Mouse (Mus musculus) brain, embryonic 14.5 days (tissue): Measurements from ENCODE around the gene Mbnl2. TPM values are rescaled to one million over a fixed set of nuclear protein-coding genes. Genes with fewer than 3 reads are reported as not detected.

Source experiments
- DNase-seq: peaks from one replicate; pipeline ENCODE4 v3.0.0-alpha.2; 2011; ENCODE audit warnings: low read depth
- CTCF ChIP-seq: fragments of 200-500 bp; IDR thresholded peaks from 2 replicates; pipeline ENCODE4 v1.5.1; 2012; ENCODE audit warnings: inconsistent platforms, mild to moderate bottlenecking, moderate library complexity, borderline replicate concordance; ENCODE audit not compliant: insufficient read depth, insufficient read length; ENCODE audit errors: extremely low read depth
- POLR2A ChIP-seq: fragments of 200-500 bp; IDR thresholded peaks from 2 replicates; pipeline ENCODE4 v1.6.1; 2012; ENCODE audit warnings: mild to moderate bottlenecking, inconsistent platforms, borderline replicate concordance; ENCODE audit not compliant: poor library complexity, insufficient read depth, insufficient read length, severe bottlenecking; ENCODE audit errors: extremely low read depth
- polyA plus RNA-seq: library from polyadenylated mRNA; depleted of rRNA; stranded (reverse); fragments of >200 nt; gene quantifications from 2 replicates; pipeline ENCODE4 v1.2.3, GENCODE M21; 2012

The Mbnl2 gene
- polyA plus RNA-seq, 1 experiment = 20.2 TPM

DNA sequence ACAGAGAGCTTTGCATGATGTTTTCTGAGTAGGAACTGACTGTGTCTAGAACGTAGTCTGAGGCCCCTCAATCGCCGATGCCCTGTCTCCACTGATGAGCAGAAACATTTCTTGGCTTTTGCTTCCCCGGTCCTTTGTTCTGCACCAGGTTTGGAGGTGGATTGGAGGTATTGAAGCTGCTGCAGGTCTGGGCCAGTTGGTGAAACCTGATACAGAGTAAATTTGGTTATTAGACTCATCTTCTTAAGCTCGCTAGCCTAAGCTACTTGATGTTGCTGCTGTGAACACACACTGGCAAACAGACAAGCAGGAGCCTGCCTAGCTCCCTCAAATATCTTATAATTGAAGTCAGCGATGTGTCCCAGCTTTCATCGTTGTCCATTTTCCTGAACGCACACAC lies 46.6 kb downstream of the Mbnl2 start:
- DNase-seq = no peak
- TF ChIP-seq CTCF (no peak), POLR2A (no peak)

DNA sequence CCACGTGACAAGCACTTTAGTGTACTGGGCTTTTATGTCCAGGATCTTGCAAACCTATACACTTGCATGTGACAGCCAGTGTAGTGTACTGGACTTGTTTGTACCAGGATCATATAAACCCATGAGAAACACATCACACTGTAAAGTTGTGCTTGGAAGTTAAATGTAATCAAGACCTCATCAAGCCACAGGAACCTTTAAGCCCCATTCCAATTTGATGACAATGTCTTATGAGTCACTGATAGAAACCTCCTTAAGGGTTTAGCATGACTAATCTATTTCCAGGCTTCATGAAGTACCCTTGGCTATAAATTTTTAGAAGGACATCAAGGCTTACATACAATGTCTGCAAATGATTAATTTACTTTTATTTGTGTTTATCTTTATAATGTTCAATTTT lies 47.6 kb downstream of the Mbnl2 start:
- DNase-seq = no peak
- TF ChIP-seq CTCF (no peak), POLR2A (no peak)

DNA sequence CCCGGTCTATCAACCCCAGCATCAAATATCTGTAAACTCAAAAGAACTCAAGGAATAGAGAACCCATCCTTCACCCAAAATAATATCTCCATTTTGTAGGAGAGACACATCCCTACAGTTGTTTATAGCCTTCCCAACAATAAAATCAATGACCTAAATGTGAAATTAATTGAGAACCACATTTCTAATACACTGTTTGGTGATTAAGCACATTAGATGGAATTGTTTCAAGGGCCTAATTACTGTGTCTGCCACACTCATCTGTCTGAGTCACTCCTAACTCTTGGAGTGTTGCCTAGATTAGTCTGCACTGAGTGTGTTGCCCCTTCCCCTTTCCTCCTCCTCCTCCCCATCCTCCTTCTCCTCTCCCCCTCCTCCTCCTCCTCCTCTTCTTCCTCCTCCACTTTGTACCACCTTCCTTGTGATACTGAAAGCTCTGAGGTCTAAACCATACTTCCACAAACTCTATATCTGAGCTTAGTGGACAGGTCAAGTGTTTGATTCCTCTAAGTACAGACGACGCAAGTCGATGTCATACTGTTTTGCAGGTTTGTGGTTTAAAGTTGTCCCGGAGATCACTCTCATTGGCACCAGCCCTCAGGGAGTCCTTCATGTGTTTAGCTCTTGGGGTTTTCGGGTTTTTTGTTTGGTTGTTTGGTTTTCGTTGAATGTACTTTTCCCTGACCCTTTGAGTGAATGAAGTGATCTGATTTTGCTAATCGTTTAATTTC lies 48.8 kb downstream of the Mbnl2 start:
- no peak for TF ChIP-seq POLR2A
- TF ChIP-seq CTCF = no peak
- no peak for DNase-seq

DNA sequence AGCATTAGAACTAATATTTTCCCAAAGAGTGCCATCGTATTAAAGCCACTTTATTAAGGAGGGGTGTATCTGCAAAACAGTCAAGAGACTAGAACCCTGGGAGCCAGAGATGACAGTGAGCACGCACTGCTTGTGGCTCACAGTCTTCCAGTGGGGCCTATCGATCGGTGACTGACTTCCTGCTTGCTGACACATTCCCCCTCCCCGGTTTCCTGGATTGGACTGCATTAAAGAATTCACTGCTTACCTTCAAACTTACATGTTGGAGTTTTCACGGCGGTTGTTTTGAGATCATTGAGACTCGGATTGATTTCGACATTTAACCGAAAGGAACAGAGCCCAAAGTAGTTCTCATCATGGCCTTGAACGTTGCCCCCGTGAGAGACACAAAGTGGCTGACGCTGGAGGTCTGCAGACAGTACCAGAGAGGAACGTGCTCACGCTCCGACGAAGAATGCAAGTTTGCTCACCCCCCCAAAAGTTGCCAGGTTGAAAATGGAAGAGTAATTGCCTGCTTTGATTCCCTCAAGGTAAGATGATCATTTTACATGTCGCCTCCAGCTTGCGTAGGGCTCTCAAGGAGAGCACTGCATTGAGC lies 49.5 kb downstream of the Mbnl2 start:
- no peak for DNase-seq
- TF ChIP-seq CTCF = no peak
- TF ChIP-seq POLR2A = no peak

DNA sequence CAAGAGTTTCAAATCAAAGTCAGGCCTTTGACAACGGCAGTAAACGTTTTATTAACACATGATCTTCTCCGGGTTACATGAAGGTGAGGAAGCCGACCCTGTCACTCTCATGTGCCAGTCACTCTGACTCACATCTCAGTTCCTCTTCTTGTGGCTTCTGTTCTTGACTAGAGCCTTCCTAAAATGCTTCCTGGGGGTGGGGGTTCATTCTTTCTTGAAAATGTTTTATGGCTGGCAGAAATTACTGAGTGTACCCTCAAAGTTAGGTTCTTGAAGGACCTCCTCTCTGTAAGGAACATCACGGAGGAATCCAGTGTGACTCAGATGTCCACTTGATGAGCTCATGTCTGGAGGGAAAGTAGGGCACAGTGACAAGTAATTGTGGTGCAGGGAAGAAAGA lies 50.2 kb downstream of the Mbnl2 start:
- no peak for TF ChIP-seq POLR2A
- TF ChIP-seq CTCF = no peak
- no peak for DNase-seq

DNA sequence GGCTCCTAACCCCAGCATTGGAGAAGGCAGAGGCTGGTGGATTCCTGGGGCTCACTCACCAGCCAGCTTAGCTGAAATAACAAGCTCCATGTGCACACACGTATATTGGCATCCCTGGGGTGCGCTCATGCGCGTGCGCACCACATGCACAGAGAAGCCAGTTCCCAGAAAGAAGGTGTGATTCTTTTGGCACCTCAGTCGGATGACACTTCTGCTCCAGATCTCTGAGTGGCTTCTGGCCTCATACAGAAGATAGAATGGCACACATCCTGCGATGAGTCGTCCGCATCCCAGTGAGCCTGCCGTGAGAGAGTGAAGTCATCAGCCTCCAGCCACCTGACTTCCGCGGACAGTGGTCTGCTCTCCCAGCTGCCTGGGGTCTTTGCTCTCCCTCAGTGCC lies 55.0 kb downstream of the Mbnl2 start:
- DNase-seq = peak; percentile 72
- TF ChIP-seq CTCF (no peak), POLR2A (no peak)

DNA sequence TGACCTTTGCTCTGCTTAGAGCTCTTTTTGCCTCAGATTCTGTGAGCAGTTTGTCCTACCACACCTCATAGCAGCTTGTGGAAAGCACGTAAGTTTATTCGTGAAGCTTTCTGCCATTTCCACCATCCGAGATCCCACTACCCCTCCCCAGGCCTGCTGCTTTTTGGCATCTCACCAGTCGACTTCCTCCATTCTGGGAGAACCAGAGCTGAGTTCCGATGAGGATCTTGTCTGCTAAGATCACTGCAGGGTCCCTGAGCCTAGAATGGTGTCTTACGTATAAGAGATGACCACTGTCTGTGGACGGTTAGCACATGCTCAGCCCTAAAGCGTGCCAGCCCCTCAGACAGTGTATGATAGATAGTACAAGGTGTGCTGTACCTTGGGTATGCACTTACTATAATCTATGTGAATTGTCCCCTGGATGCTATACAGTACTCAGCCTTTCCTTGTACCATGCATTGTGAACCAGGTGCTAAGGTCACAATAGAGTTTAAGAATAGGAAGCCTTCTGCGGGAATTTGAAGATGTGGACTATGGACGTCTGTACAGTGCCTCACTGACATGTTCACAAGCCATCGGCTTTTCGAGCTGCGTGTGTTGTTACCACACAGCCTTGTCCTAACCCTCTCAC lies 55.5 kb downstream of the Mbnl2 start:
- TF ChIP-seq CTCF (no peak), POLR2A (no peak)
- no peak for DNase-seq

DNA sequence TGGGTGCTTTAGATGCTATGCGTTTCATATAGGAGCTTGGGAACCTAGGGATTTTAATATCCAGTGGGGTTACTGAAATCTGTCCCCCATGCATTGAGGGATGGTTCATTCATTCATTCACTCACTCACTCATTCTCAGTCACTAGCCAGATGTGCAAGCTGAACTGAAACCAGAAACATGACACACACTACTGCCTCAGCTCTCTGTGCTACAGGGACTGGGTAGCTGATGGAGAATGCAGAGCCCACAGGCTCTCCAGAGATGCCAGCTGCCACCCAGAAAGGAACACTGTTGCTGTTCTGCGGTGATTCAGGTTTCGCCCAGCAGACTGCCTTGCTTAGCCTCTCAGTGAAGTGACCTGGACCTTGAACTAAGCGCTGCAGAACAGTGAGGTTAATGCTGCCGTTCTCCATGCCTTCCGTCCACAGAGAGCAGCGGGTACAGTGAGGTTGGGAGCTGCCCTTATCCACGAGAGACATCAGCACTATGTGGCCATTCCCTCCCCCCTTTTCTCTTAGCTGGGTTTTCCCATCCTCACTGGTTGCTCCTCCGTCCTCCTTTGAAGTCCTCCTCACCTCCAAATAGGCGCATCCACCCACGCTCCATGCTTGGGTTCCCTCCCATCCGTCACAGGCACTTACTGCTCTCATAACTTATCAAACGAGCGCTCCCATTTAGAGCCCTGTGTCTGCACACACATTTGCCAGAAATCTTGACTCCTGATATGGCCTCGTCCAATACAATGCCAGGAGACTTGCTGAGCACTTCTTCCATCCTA lies 58.2 kb downstream of the Mbnl2 start:
- DNase-seq = no peak
- TF ChIP-seq POLR2A = no peak
- no peak for TF ChIP-seq CTCF

DNA sequence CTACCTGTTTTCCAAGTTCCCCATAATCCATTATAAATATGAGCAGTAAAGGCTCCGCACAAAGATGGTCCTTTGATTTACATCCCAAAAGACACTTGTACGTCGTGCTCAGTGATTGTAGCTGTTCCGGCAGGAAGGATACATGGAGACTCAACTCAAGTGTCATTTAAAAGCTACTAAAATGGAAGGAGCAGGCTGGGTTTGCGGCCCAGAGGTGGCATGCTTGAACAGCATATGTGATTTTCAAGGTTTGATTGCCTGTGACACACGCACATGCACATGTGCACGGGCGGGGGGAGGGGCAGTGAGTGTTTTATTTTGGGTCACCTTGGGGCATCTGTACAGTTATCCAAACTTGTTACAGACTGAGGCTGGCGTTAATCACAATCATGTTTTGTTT lies 59.9 kb downstream of the Mbnl2 start:
- DNase-seq = no peak
- TF ChIP-seq CTCF = no peak
- TF ChIP-seq POLR2A = no peak

DNA sequence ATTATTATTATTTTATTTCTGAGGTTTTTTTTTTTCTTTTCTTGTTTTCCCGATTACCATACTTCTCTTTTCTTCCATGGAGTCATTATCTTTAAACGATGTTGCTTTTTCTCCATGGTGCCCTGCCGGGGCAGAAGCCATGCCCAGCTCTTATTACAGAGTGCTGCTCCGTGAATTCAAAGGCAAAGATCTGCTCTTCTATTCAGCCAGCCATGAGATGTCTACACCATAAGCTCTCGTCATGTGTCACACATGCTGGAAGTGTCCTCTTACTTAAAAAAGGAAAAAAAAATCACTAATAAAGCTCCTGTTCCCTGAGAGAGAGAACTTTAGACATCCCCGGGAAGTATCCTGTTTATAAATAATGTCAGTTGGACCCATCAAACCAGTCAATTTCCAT lies 60.4 kb downstream of the Mbnl2 start:
- TF ChIP-seq CTCF (no peak), POLR2A (no peak)
- no peak for DNase-seq

DNA sequence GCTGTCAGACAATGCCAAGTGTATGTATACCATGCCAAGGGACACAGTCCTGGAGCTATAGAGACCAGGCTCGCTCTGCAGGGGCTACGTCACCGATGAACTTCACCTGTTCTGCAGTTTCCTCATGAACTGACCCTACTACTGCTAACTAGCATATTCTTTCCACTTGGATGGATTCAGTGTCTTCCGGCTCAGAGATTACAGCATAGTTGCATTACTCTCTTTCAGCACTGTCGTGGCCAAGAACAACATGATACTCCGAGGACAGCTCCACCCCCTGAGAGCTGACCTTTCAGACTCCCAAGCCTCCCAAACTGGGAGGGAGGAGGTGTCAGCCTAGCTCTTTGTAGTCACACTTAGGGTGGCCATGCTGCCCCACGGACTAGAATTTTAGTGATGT lies 60.9 kb downstream of the Mbnl2 start:
- peak; percentile 33 for DNase-seq
- no peak for TF ChIP-seq POLR2A
- TF ChIP-seq CTCF = no peak

DNA sequence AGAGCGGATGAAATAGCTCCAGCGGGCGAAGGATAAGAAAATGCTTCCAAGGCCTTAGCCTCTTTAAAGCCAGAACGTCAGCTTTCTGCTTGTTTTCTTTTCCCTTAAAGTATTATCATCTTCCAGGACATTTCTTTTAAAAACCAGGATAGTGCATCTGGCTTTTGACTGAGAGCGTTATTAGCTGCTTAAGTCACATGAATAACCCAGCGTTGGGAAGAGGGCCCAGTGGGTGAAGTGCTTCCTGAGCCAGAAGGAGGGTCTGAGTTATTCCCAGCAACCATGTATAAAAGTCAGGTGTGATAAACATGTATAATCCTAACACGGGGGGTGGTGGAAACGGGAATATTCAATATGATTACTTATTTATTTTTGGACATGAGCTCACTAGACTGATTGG lies 61.4 kb downstream of the Mbnl2 start:
- DNase-seq = no peak
- no peak for TF ChIP-seq POLR2A
- TF ChIP-seq CTCF = no peak
